In the genomic region with DNA sequence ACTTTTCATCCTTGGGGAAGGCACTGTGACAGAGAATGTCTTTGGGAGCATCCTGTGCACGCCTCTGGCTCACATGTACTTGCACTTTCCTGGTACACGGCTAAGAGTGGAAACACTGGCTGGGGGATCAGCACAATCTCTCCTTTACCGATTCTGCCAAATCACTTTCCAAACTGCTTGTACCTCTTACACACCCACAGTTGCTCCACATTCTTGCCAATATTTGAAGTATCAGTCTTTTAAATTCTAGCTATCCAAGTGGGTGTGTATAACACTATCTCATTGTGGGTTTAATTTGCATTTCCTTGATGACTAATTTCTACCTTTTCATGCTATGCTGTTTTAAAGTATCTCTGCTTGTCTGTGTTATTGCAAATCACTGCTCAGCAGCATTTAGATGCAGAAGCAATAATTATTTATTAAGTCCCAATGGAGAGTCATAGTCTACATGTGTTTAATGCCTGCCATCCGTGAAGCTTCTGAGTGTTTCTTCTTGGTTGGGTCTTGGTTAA, we compare ENCODE assay signal across 13 mouse cellular contexts.
"Had no signal": no experiment of that assay in that cellular context is flagged by ENCODE, and none has a peak within 500 bp of the region (broad histone marks: within the 10 kb centered on the region; RNA-seq: fewer than 3 reads in every experiment).

No protein-coding gene starts in this region.

- H3K9me3 ChIP-seq: kidney, embryonic 15.5 days; limb, embryonic 13.5 days; midbrain, embryonic 13.5 days; stomach, embryonic 15.5 days had no signal

- DNase-seq: kidney, adult 2 months; kidney, postnatal 25 days; layer of hippocampus, postnatal 36 days; left cerebral cortex, postnatal 4 days; lung, adult 18-20 months; lung, postnatal 36 days; thymus, adult 18-20 months; thymus, postnatal 25 days had no signal

- H3K4me2 ChIP-seq: kidney, embryonic 15.5 days; limb, embryonic 13.5 days; midbrain, embryonic 13.5 days; stomach, embryonic 15.5 days had no signal

- H3K27ac ChIP-seq: kidney, embryonic 15.5 days; limb, embryonic 13.5 days; liver, embryonic 14.5 days; midbrain, embryonic 13.5 days; stomach, embryonic 15.5 days had no signal

- H3K9ac ChIP-seq: kidney, embryonic 15.5 days; limb, embryonic 13.5 days; liver, embryonic 14.5 days; midbrain, embryonic 13.5 days; stomach, embryonic 15.5 days had no signal

- H3K27me3 ChIP-seq: limb, embryonic 13.5 days; midbrain, embryonic 13.5 days; stomach, embryonic 15.5 days had no signal

- H3K36me3 ChIP-seq: kidney, embryonic 15.5 days; limb, embryonic 13.5 days; midbrain, embryonic 13.5 days; stomach, embryonic 15.5 days had no signal

- H3K4me1 ChIP-seq: kidney, embryonic 15.5 days; midbrain, embryonic 13.5 days; stomach, embryonic 15.5 days had no signal

- H3K4me3 ChIP-seq: kidney, embryonic 15.5 days; limb, embryonic 13.5 days; midbrain, embryonic 13.5 days; stomach, embryonic 15.5 days had no signal
